Mouse (Mus musculus): Measurements from ENCODE around the gene Armh3. TPM values are rescaled to one million over a fixed set of nuclear protein-coding genes. Genes with fewer than 3 reads are reported as not detected.

Gene Armh3
- total and polyA plus RNA-seq, 3 experiments, result 4.1 to 10.8 TPM; not detected in 1

DNA sequence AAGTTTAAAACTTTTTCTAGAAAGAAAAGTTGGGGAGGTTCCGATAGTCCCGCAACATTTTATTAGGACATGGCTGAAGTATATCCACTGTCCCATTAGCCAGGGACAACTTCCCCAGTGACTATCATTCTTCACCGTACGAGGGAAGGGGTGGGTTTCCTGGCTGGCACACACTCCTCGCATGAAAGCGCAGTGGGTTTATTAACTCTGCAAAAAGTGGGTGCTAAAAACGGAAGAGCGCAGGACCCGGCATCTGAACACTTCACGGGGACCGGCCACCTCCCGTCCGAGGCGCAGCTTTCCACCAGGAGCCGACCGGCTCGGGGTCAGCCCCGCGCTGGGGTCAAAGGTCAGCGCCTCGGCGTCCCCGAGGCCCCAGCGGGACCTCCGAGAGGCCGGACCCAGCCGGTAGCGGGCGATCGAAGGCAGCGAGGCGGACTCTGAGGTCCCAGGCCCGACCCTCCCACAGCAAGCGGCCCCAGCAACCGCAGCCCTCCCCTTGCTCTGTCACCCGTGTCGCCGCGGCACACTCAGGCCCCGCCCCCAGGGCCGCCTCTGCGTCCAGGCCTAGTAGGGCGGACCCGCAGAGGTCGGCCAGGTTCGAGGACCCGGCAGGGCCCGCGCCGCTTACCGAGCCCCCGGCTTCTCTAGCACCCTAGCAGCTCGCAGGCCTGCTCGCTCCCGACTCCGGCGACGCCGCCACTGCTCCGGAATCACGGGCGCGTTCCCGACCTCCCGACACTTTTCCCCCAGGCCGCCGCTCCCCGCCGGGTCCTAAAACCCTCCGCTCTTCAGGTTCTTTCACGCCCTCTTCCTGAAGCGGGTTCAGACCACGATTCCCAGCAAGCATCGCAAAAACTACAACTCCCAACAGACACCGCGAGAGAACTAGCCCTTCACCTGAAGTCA is at the start of gene Armh3 (continued):
- TF ChIP-seq ZMIZ1 (IDR thresholded peaks at IDR 0.05; ENCODE audit: low read depth, low read length) (0 out of 2 replicates have a peak, but pooled peaks have one; percentile 43), UBTF (IDR thresholded peaks at IDR 0.05; ENCODE audit: borderline replicate concordance, insufficient read depth, low read depth, low read length) (0 out of 2 replicates have a peak, but pooled peaks have one; percentile 62), GABPA (IDR thresholded peaks at IDR 0.05; ENCODE audit: low read depth, low read length) (no peak), MAX (IDR thresholded peaks at IDR 0.05; ENCODE audit: low read length) (peak; percentile 50), POLR2A (IDR thresholded peaks at IDR 0.05; ENCODE audit: control insufficient read depth in 1 of 2, insufficient read depth in 1 of 2, low read depth in 1 of 2, low read length in 2 of 2, poor library complexity in 1 of 2) (peak; percentile 60 to 67; a peak in 3 of 4 replicates)

DNA sequence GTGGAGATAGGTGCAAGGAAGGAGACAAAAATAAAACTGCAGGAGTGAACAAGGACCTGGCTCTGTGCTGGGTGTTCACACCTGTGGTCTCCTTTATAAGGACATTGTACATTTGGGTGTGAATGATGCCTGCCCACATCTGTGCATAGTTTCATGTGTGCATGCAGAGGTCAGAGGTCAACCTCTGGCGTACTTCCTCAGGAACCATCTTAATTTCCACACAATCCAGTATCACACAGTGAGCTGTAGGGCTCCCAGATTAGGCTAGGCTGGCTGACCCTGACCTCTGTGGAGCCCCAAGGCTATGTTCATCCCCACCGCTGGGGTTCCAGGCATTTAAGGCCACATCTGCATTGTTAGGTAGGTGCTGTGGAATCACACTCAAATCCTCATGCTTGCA is 49.1 kb upstream of the Armh3 start:
- no peak overlapping the region for H3K9ac ChIP-seq (ENCODE audit: control insufficient read depth, low read depth, low read length, poor library complexity, severe bottlenecking)
- H3K79me2 ChIP-seq (ENCODE audit: control insufficient read depth, insufficient read depth, low read length, poor library complexity), result peaks cover 28% of the 10 kb centered on the region
- no peak for DNase-seq (ENCODE audit: low read depth, low spot score)
- no peak overlapping the region for H3K4me3 ChIP-seq (ENCODE audit: control insufficient read depth in 1 of 2, insufficient read depth in 1 of 2, low read depth in 2 of 2, low read length in 2 of 2)
- no peak overlapping the region for H3K27ac ChIP-seq (ENCODE audit: control insufficient read depth, low read depth, low read length)
- peaks cover 11 to 40% of the 10 kb centered on the region in 2 experiments for H3K4me1 ChIP-seq (ENCODE audit: control insufficient read depth in 1 of 2, insufficient read depth in 2 of 2, low read length in 2 of 2)
- H3K36me3 ChIP-seq (ENCODE audit: control insufficient read depth in 1 of 2, insufficient read depth in 2 of 2, low read length in 2 of 2), result peaks cover 0 to 29% of the 10 kb centered on the region in 2 experiments; a peak in 2 of 4 replicates
- TF ChIP-seq ETS1 (IDR thresholded peaks at IDR 0.05; ENCODE audit: low read depth, low read length) (no peak), SMC3 (IDR thresholded peaks at IDR 0.05; ENCODE audit: low read depth, low read length) (no peak), MXI1 (IDR thresholded peaks at IDR 0.05; ENCODE audit: low read depth, low read length) (no peak), ZMIZ1 (IDR thresholded peaks at IDR 0.05; ENCODE audit: low read depth, low read length) (no peak), POLR2AphosphoS5 (IDR thresholded peaks at IDR 0.05; ENCODE audit: borderline replicate concordance, low read depth, low read length) (no peak), TCF12 (IDR thresholded peaks at IDR 0.05; ENCODE audit: low read depth, low read length) (no peak), MAX (IDR thresholded peaks at IDR 0.05; ENCODE audit: low read length) (no peak), ZKSCAN1 (IDR thresholded peaks at IDR 0.05; ENCODE audit: low read depth, low read length) (no peak), GATA1 (IDR thresholded peaks at IDR 0.05; ENCODE audit: low read depth, low read length) (no peak), MAFK (IDR thresholded peaks at IDR 0.05; ENCODE audit: borderline replicate concordance, low read depth, low read length) (no peak), RCOR1 (IDR thresholded peaks at IDR 0.05; ENCODE audit: low read depth, low read length) (no peak), UBTF (IDR thresholded peaks at IDR 0.05; ENCODE audit: borderline replicate concordance, insufficient read depth, low read depth, low read length) (no peak), USF1 (IDR thresholded peaks at IDR 0.05; ENCODE audit: low read depth, low read length) (no peak), KAT2A (conservative IDR thresholded peaks at IDR 0.05; ENCODE audit: low read depth, low read length) (no peak), CTCF (IDR thresholded peaks at IDR 0.05 in 2 of 3, conservative IDR thresholded peaks at IDR 0.05 in 1 of 3; ENCODE audit: control insufficient read depth in 1 of 3, insufficient read depth in 1 of 3, low read depth in 2 of 3, low read length in 3 of 3, poor library complexity in 1 of 3, severe bottlenecking in 1 of 3) (no peak), GABPA (IDR thresholded peaks at IDR 0.05; ENCODE audit: low read depth, low read length) (no peak)
- no peaks in the 10 kb centered on the region for H3K27me3 ChIP-seq (ENCODE audit: control insufficient read depth in 1 of 2, insufficient read depth in 2 of 2, low read length in 2 of 2)
- H3K9me3 ChIP-seq (replicated peaks; ENCODE audit: insufficient read depth, low read length), result no peaks in the 10 kb centered on the region

Measured in MEL (cell line).